Mouse (Mus musculus): ENCODE results near the gene Hand2. TPM values are rescaled to one million over a fixed set of nuclear protein-coding genes. Genes with fewer than 3 reads are reported as not detected.

The Hand2 gene
- polyA plus RNA-seq, 1 experiment from 2014 or later, result 12.0 TPM

DNA sequence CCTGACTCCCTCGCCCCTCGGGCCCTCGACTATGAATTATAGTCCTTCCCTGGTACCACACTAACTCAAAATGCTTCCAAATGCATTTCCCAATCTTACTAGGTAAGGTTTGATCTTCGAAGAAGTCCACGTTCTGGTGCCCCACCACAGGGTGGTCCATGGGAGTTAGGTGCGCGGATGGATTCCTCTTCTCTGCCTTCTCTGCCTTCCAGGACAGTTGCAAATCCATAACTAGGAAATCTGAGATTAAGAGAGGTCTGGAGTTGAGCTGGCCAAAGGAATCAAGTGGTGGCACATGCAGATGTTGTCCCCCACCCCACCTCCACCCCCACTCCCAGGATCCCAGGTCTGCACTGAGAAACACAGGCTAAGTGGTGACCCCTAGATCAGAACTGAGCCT lies 25.6 kb downstream of the Hand2 start:
- H3K27me3 ChIP-seq (replicated peaks), result peaks cover 9% of the 10 kb centered on the region; the same call in 1 of the 2 replicates
- no peak for ATAC-seq (ENCODE audit: extremely low read depth, insufficient number of reproducible peaks, low FRiP score, low TSS enrichment)
- 60% methylated on average over 7 of the region's 7 CpGs for WGBS
- H3K36me3 ChIP-seq, result peaks cover 17% of the 10 kb centered on the region
- no peak overlapping the region for H3K4me3 ChIP-seq
- no peak overlapping the region for H3K4me2 ChIP-seq
- no peak overlapping the region for H3K27ac ChIP-seq (replicated peaks)
- H3K4me1 ChIP-seq, result peaks cover 78% of the 10 kb centered on the region
- H3K9ac ChIP-seq, result no peak overlapping the region
- no peaks in the 10 kb centered on the region for H3K9me3 ChIP-seq

DNA sequence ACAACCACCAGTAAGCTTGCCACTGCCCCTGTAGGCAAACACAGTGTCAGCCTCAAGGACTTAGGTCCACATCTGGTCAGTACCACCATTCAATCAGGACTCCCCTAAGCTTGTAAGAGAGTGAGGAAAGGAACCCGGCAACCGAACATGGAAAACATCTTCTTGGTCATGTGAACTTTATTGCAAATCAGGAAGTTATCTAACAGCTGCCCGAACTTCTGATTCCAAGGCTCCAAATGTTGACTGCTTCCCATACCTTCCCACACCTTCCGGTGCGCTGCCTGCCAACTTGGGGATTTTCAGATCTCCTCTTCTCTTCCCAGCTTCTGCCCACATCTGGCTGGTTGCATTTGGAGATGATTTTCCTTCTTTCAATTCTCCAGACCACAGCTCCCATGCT lies 26.4 kb downstream of the Hand2 start:
- ATAC-seq (ENCODE audit: extremely low read depth, insufficient number of reproducible peaks, low FRiP score, low TSS enrichment), result no peak
- Histone ChIP-seq H3K27ac (replicated peaks) (no peak overlapping the region), H3K36me3 (peaks cover 17% of the 10 kb centered on the region), H3K4me3 (no peak overlapping the region), H3K4me1 (peaks cover 70% of the 10 kb centered on the region), H3K9ac (no peak overlapping the region), H3K27me3 (replicated peaks) (peaks cover 9% of the 10 kb centered on the region; the same call in 1 of the 2 replicates), H3K4me2 (no peak overlapping the region), H3K9me3 (no peaks in the 10 kb centered on the region)
- 57% methylated on average over 5 of the region's 5 CpGs for WGBS

- H3K36me3 ChIP-seq, result peaks cover 17% of the 10 kb centered on the region
- H3K4me2 ChIP-seq, result peak overlapping the region; percentile 74
- peak overlapping the region; percentile 77 for H3K9ac ChIP-seq
- H3K9me3 ChIP-seq, result no peaks in the 10 kb centered on the region
- no peak for ATAC-seq (ENCODE audit: extremely low read depth, insufficient number of reproducible peaks, low FRiP score, low TSS enrichment)
- peak overlapping the region; percentile 43; the same call in 1 of the 2 replicates for H3K4me3 ChIP-seq
- WGBS, result 30% methylated on average over 4 of the region's 4 CpGs
- H3K27ac ChIP-seq (replicated peaks), result no peak overlapping the region
- H3K4me1 ChIP-seq, result peaks cover 63% of the 10 kb centered on the region
- peaks cover 9% of the 10 kb centered on the region; the same call in 1 of the 2 replicates for H3K27me3 ChIP-seq (replicated peaks)
Measured at GRCm38 (mm10) chr8:57348251-57348650, 27.5 kb downstream of the Hand2 start.

DNA sequence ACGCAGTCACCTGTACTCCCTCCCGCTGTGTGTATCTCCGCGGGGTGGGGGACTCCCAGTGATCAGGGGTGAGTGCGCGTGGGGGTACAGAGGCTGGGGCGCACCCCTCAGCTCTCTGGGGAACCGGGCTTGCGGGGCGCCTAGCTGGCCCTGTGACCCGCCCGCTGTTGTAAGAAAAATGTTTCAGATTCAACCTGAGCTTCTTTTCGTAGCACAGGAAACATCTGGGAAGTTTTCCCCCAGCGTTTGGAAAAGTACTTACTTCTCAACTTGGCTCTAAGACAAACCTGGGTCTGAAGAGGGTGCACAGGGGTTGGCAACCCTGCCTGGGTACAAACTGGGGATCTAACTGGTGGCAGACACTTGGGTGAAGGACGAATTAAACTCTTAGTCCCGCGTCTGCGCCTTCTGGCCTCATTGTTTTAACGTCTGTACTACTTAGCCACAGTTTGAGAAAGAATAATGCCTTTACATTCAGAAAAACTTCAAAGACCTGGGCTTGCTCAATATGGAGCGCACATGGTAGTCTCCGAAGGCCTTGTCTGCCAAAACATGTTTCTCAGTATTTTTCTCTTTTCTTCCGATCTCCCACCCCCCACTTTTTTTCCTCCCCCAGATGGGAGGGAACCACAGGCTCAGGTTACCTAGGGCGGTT lies 28.2 kb downstream of the Hand2 start:
- 2% methylated on average over 23 of the region's 23 CpGs for WGBS
- peak overlapping the region; percentile 43 for H3K4me3 ChIP-seq
- ATAC-seq (ENCODE audit: extremely low read depth, insufficient number of reproducible peaks, low FRiP score, low TSS enrichment), result no peak
- H3K36me3 ChIP-seq, result peaks cover 15% of the 10 kb centered on the region
- no peaks in the 10 kb centered on the region for H3K9me3 ChIP-seq
- peaks cover 58% of the 10 kb centered on the region for H3K4me1 ChIP-seq
- peaks cover 9% of the 10 kb centered on the region; the same call in 1 of the 2 replicates for H3K27me3 ChIP-seq (replicated peaks)
- peak overlapping the region; percentile 77 for H3K9ac ChIP-seq
- 0 out of 2 replicates have a peak overlapping the region, but pooled peaks have one; percentile 21 for H3K27ac ChIP-seq (replicated peaks)
- peak overlapping the region; percentile 74 for H3K4me2 ChIP-seq

GRCm38 (mm10) chr8:57351861-57352260 lies 31.1 kb downstream of the Hand2 start:
- no peak for ATAC-seq (ENCODE audit: extremely low read depth, insufficient number of reproducible peaks, low FRiP score, low TSS enrichment)
- H3K9ac ChIP-seq, result no peak overlapping the region
- H3K27ac ChIP-seq (replicated peaks), result no peak overlapping the region
- H3K27me3 ChIP-seq (replicated peaks), result peaks cover 9% of the 10 kb centered on the region; the same call in 1 of the 2 replicates
- H3K9me3 ChIP-seq, result no peaks in the 10 kb centered on the region
- H3K36me3 ChIP-seq, result peaks cover 2% of the 10 kb centered on the region
- H3K4me3 ChIP-seq, result no peak overlapping the region
- peaks cover 55% of the 10 kb centered on the region for H3K4me1 ChIP-seq
- H3K4me2 ChIP-seq, result no peak overlapping the region
- WGBS, result 54% methylated on average over 2 of the region's 2 CpGs

DNA sequence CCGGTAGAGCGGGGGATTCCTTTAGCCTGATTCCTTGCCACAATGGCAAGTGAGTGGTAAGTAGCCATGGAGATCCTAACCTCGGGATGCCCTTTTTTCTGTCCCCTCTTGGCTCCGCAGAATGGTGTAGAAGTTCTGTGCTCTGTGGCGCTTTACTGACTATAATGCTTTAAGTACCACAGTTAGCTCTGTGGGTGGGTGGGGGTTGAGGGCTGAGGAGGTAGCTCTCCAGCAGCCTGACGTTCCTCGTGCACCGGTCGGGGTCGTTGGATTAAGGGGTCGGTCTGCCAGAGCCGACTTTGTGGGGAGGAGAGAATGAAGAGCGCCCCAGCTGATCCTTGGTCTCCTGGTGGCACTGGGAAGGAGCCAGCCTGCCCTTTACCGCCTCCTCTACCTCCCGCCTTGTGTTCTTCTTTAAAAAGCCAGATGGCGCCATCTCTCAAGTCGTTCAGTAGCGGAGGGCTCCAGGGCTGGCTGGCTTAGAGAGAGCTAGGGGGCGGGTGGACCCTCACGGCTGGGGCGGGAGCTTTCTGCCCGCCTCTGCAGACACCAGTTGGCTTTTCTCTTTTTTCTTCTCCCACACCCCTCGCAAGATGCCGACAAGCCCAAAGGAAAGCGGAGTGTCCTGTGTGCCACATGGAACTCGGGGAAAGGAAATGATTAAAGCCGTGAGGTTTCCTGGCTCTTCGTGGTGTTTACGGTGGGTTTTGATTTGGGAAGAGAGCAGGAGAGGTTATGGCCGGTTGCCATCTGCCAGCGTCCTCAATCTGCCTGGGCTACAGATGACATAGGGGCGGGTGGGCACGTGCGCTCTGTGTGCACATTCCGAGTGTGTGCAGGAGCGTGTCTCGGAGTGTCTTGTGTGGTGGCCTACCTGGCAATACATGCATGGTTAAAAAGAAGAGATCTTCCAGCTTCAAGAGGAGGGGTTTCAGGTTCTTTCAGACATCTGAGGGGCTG lies 32.8 kb downstream of the Hand2 start:
- ATAC-seq (ENCODE audit: extremely low read depth, insufficient number of reproducible peaks, low FRiP score, low TSS enrichment), result peak; percentile 70; the same call in 1 of the 2 replicates
- peak overlapping the region; percentile 60 for H3K4me3 ChIP-seq
- H3K4me1 ChIP-seq, result peaks cover 56% of the 10 kb centered on the region
- H3K9me3 ChIP-seq, result no peaks in the 10 kb centered on the region
- H3K4me2 ChIP-seq, result peak overlapping the region; percentile 79
- peaks cover 5% of the 10 kb centered on the region; the same call in 1 of the 2 replicates for H3K27me3 ChIP-seq (replicated peaks)
- H3K27ac ChIP-seq (replicated peaks), result peak overlapping the region; percentile 84
- WGBS, result 3% methylated on average over 37 of the region's 37 CpGs
- H3K9ac ChIP-seq, result peak overlapping the region; percentile 88
- H3K36me3 ChIP-seq, result no peaks in the 10 kb centered on the region

DNA sequence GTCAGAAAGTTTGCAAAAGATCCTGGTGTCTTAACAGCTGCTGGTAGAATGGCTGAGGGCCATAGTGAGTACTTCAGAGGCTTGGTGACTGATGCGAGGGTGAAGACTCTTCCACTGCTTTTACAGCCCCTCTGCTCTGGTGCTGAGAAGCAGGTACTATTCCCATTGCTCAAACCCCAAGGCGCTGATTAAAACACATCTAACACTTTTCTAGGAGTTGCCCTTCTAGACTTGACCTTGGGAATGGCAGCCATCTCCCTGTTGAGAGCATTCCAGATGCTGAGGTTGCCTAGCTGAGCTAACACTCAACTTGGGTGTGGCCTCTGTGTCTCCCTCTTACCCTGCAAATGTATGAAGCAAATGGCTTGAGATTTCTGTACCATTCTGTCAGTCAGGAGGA lies 34.1 kb downstream of the Hand2 start:
- peaks cover 3% of the 10 kb centered on the region; the same call in 1 of the 2 replicates for H3K27me3 ChIP-seq (replicated peaks)
- WGBS, result 49% methylated on average over 2 of the region's 2 CpGs

DNA sequence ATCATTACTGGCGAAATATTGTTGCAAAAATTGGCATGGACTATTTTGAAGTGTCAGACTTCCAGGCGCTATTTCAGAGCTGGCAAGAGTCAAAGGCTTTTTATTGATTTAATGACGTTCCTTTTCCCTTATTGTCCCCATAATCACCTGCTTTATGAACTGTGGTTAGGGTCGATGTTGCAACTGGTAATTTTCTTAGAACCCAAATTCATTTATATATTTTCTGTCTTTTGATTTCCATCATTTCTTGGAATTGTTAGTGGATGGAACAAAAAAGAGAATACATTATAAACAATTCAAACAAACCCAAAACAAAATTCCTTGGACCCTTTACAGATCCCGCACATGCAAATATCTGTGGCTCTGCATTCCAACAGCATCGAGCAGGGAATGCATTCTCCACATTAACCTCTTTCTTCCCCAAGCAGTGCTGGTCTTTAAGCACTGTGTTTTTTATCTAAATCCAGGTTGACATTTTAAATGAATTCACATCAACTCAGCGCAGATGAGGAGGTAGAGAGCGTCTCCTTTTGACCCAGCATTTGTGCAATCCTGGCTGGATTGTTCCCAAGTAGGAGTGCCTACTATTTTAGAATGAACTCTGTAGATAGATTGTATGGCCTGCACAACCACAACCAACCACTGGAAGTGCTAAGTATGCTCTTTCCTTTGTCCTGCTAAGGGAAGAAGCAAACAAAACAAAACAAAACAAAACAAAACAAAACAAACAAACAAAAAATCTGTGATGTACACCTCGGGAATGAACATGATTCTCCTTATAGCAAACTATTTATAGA lies 35.9 kb downstream of the Hand2 start:
- ATAC-seq (ENCODE audit: extremely low read depth, insufficient number of reproducible peaks, low FRiP score, low TSS enrichment), result no peak
- WGBS, result 52% methylated on average over 9 of the region's 9 CpGs
- no peaks in the 10 kb centered on the region for H3K9me3 ChIP-seq
- H3K9ac ChIP-seq, result no peak overlapping the region
- H3K4me1 ChIP-seq, result peaks cover 55% of the 10 kb centered on the region
- no peaks in the 10 kb centered on the region for H3K36me3 ChIP-seq
- H3K27me3 ChIP-seq (replicated peaks), result no peaks in the 10 kb centered on the region; the same call in 1 of the 2 replicates
- H3K4me2 ChIP-seq, result peak overlapping the region; percentile 64
- peak overlapping the region; percentile 67; the same call in 1 of the 2 replicates for H3K27ac ChIP-seq (replicated peaks)
- no peak overlapping the region for H3K4me3 ChIP-seq

More for the DNA sequence above, 34.1 kb downstream of the Hand2 start:
- no peaks in the 10 kb centered on the region for H3K36me3 ChIP-seq
- peak overlapping the region; percentile 40; the same call in 1 of the 2 replicates for H3K9ac ChIP-seq
- peak overlapping the region; percentile 64 for H3K4me2 ChIP-seq
- ATAC-seq (ENCODE audit: extremely low read depth, insufficient number of reproducible peaks, low FRiP score, low TSS enrichment), result no peak
- H3K4me3 ChIP-seq, result peak overlapping the region; percentile 31
- no peaks in the 10 kb centered on the region for H3K9me3 ChIP-seq
- H3K4me1 ChIP-seq, result peaks cover 44% of the 10 kb centered on the region
- H3K27ac ChIP-seq (replicated peaks), result peak overlapping the region; percentile 67

DNA sequence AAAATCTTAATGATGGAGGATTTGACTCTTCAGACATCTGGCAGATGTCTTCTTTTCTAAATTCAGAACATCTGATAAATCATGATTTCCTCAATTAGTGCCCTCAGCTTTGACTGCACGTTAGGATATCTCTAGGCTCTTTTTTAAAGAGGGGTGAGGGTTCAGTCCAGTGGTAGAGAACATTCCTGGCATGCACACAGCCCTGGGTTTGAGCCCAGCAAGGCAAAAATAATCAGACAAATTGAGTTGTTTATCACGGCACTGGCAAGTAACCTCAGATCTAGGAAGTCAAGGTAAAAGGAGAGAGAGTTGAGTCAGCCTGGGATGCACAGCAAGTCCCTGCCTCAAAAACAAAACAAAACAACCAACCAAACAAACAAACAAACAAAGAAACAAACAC lies 39.7 kb downstream of the Hand2 start:
- H3K4me1 ChIP-seq, result peaks cover 46% of the 10 kb centered on the region
- peak overlapping the region; percentile 79 for H3K27ac ChIP-seq (replicated peaks)
- no peak overlapping the region for H3K4me3 ChIP-seq
- H3K36me3 ChIP-seq, result no peaks in the 10 kb centered on the region
- peak overlapping the region; percentile 8; the same call in 1 of the 2 replicates for H3K4me2 ChIP-seq
- H3K9ac ChIP-seq, result no peak overlapping the region
- ATAC-seq (ENCODE audit: extremely low read depth, insufficient number of reproducible peaks, low FRiP score, low TSS enrichment), result no peak
- WGBS, result 19% methylated on average over 2 of the region's 2 CpGs
- no peaks in the 10 kb centered on the region for H3K9me3 ChIP-seq
- no peaks in the 10 kb centered on the region for H3K27me3 ChIP-seq (replicated peaks)

GRCm38 (mm10) chr8:57361003-57361805 lies 40.4 kb downstream of the Hand2 start:
- Histone ChIP-seq H3K9me3 (no peaks in the 10 kb centered on the region), H3K4me3 (no peak overlapping the region), H3K27me3 (replicated peaks) (no peaks in the 10 kb centered on the region), H3K27ac (replicated peaks) (peak overlapping the region; percentile 79), H3K36me3 (no peaks in the 10 kb centered on the region), H3K9ac (no peak overlapping the region), H3K4me2 (peak overlapping the region; percentile 8; the same call in 1 of the 2 replicates), H3K4me1 (peaks cover 39% of the 10 kb centered on the region)
- 0 out of 2 replicates have a peak, but pooled peaks have one; percentile 48 for ATAC-seq (ENCODE audit: extremely low read depth, insufficient number of reproducible peaks, low FRiP score, low TSS enrichment)
- WGBS, result 42% methylated on average over 8 of the region's 8 CpGs

Data from heart, embryonic 13.5 days (tissue).